Mouse (Mus musculus): ENCODE measurements around the gene Hs3st6. TPM values are rescaled to one million over a fixed set of nuclear protein-coding genes. Genes with fewer than 3 reads are reported as not detected.

The Hs3st6 gene
- total RNA-seq, 2 experiments from 2014 or later: not detected

GRCm38 (mm10) chr17:24727618-24728017, 25.2 kb upstream of the Hs3st6 start, which contains the start of gene Rpl3l:
Rpl3l (plus strand) TSS chr17:24727820.
- peak; percentile 42 to 48 for DNase-seq
- intact Hi-C loops (cut with DNase I): no loop called here

GRCm38 (mm10) chr17:24728184-24728583, 24.6 kb upstream of the Hs3st6 start:
- DNase-seq: no peak
- intact Hi-C loops (cut with DNase I): no loop called here

GRCm38 (mm10) chr17:24729067-24729466, 23.7 kb upstream of the Hs3st6 start:
- DNase-seq: no peak
- intact Hi-C loops (cut with DNase I): no loop called here

GRCm38 (mm10) chr17:24730787-24731186, 22.0 kb upstream of the Hs3st6 start:
- intact Hi-C loops (cut with DNase I): no loop called here
- DNase-seq: no peak

GRCm38 (mm10) chr17:24732233-24732935, 20.4 kb upstream of the Hs3st6 start:
- intact Hi-C loops (cut with DNase I): no loop called here
- DNase-seq: peak; percentile 49 to 71

- no peak for DNase-seq
- intact Hi-C loops (cut with DNase I): no loop called here
These were observed 19.2 kb upstream of the Hs3st6 start for GRCm38 (mm10) chr17:24733434-24734050.

- intact Hi-C loops (cut with DNase I): no loop called here
These were observed 18.3 kb upstream of the Hs3st6 start for GRCm38 (mm10) chr17:24734513-24734912.

GRCm38 (mm10) chr17:24735446-24735845, 17.3 kb upstream of the Hs3st6 start:
- DNase-seq: no peak
- intact Hi-C loops (cut with DNase I): no loop called here

More at GRCm38 (mm10) chr17:24734513-24734912, 18.3 kb upstream of the Hs3st6 start:
- no peak for DNase-seq

- peak; percentile 89 to 97 for DNase-seq
- intact Hi-C loops (cut with DNase I): no loop called here
These were observed 16.3 kb upstream of the Hs3st6 start, which contains the start of gene Msrb1 for GRCm38 (mm10) chr17:24736330-24737051. Msrb1 (plus strand) TSS chr17:24736642.

- intact Hi-C loops (cut with DNase I): no loop called here
These were observed 15.5 kb upstream of the Hs3st6 start for GRCm38 (mm10) chr17:24737135-24737810.

GRCm38 (mm10) chr17:24738238-24738637, 14.6 kb upstream of the Hs3st6 start:
- no peak for DNase-seq

More at GRCm38 (mm10) chr17:24737135-24737810, 15.5 kb upstream of the Hs3st6 start:
- DNase-seq: no peak

GRCm38 (mm10) chr17:24739926-24740325, 12.9 kb upstream of the Hs3st6 start:
- DNase-seq: no peak
- intact Hi-C loops (cut with DNase I): loop anchor here (5.0 kb wide), 1 partner anchor 162 kb away; no protein-coding TSS in a partner anchor

More at GRCm38 (mm10) chr17:24738238-24738637, 14.6 kb upstream of the Hs3st6 start:
- intact Hi-C loops (cut with DNase I): no loop called here

GRCm38 (mm10) chr17:24742307-24742706, 10.5 kb upstream of the Hs3st6 start:
- intact Hi-C loops (cut with DNase I): loop anchor here (5.0 kb wide), 1 partner anchor 160 kb away; no protein-coding TSS in a partner anchor
- no peak for DNase-seq

GRCm38 (mm10) chr17:24743896-24744295, 8.9 kb upstream of the Hs3st6 start:
- intact Hi-C loops (cut with DNase I): loop anchor here (5.0 kb wide), 1 partner anchor 158 kb away; no protein-coding TSS in a partner anchor
- DNase-seq: no peak

GRCm38 (mm10) chr17:24744381-24744780, 8.4 kb upstream of the Hs3st6 start:
- no peak for DNase-seq
- intact Hi-C loops (cut with DNase I): loop anchor here (5.0 kb wide), 1 partner anchor 158 kb away; no protein-coding TSS in a partner anchor

- intact Hi-C loops (cut with DNase I): loop anchor here (2.0 to 5.0 kb wide), 2 partner anchors 73 to 136 kb away; no protein-coding TSS in a partner anchor
- peak; percentile 55 to 80 for DNase-seq
These were observed 7.0 kb upstream of the Hs3st6 start for GRCm38 (mm10) chr17:24745526-24746497.

- intact Hi-C loops (cut with DNase I): loop anchor here (2.0 to 5.0 kb wide), 2 partner anchors 72 to 135 kb away; no protein-coding TSS in a partner anchor
- no peak for DNase-seq
These were observed 5.8 kb upstream of the Hs3st6 start for GRCm38 (mm10) chr17:24746986-24747385.

- DNase-seq: no peak
- intact Hi-C loops (cut with DNase I): no loop called here
These were observed 1.3 kb upstream of the Hs3st6 start for GRCm38 (mm10) chr17:24751528-24751927.

GRCm38 (mm10) chr17:24757394-24757793, 4.6 kb downstream of the Hs3st6 start:
- DNase-seq: no peak
- intact Hi-C loops (cut with DNase I): no loop called here

All from gastrocnemius, postnatal 36 days (tissue).